Mouse (Mus musculus) frontal cortex, postnatal 10 days (tissue): Measurements from ENCODE around the gene Krtap5-2.
A peak's percentile ranks its signal among the peaks of the same experiment; 100 is the strongest.
"Not testable (repeated sequence)": the region's sequence is repeated elsewhere in the genome, so short reads cannot be mapped to it uniquely, and the experiment has no call there.

ENCODE experiments used
- DNase-seq, 2 experiments: peaks; one replicate each; pipeline ENCODE4 v3.0.0; 2022; ENCODE audit warnings: low spot score in 2 of 2, mixed read lengths in 1 of 2

Gene Krtap5-2

GRCm38 (mm10) chr7:142175905-142176304 lies at the start of gene Krtap5-2:
Gene Krtap5-2 (minus strand): TSS chr7:142176005.
- DNase-seq: not testable (repeated sequence)

- DNase-seq: no peak
Observed at GRCm38 (mm10) chr7:142224518-142224917, 48.7 kb upstream of the Krtap5-2 start.

- not testable (repeated sequence) for DNase-seq
Observed at GRCm38 (mm10) chr7:142212136-142212535, 36.3 kb upstream of the Krtap5-2 start.

GRCm38 (mm10) chr7:142211559-142211958 lies 35.8 kb upstream of the Krtap5-2 start, which contains the start of gene Gm7579:
Gene Gm7579 (plus strand): TSS chr7:142211859.
- DNase-seq: no peak

- DNase-seq: not testable (repeated sequence)
Observed at GRCm38 (mm10) chr7:142206891-142207290, 31.1 kb upstream of the Krtap5-2 start.

GRCm38 (mm10) chr7:142205488-142205887 lies 29.7 kb upstream of the Krtap5-2 start:
- DNase-seq: no peak

GRCm38 (mm10) chr7:142201064-142201463 lies 25.3 kb upstream of the Krtap5-2 start, which contains the start of gene Krtap5-3:
Gene Krtap5-3 (plus strand): TSS chr7:142201364.
- DNase-seq: no peak

- DNase-seq: no peak
Observed at GRCm38 (mm10) chr7:142198748-142199147, 22.9 kb upstream of the Krtap5-2 start.

- no peak for DNase-seq
Observed at GRCm38 (mm10) chr7:142190289-142190688, 14.5 kb upstream of the Krtap5-2 start, which contains the start of gene Gm10153. Gene Gm10153 (minus strand): TSS chr7:142190389.

GRCm38 (mm10) chr7:142188156-142188555 lies 12.4 kb upstream of the Krtap5-2 start:
- no peak for DNase-seq

- no peak for DNase-seq
Observed at GRCm38 (mm10) chr7:142181021-142181420, 5.2 kb upstream of the Krtap5-2 start.

GRCm38 (mm10) chr7:142178685-142179084 lies 2.9 kb upstream of the Krtap5-2 start:
- DNase-seq: peak in 1 of 2 experiments; percentile 14

GRCm38 (mm10) chr7:142169836-142170235 lies 6.0 kb downstream of the Krtap5-2 start:
- no peak for DNase-seq

GRCm38 (mm10) chr7:142165639-142166038 lies 10.2 kb downstream of the Krtap5-2 start, which contains the start of gene Gm4553:
Gene Gm4553 (minus strand): TSS chr7:142165739.
- DNase-seq: not testable (repeated sequence)

GRCm38 (mm10) chr7:142159366-142159765 lies 16.4 kb downstream of the Krtap5-2 start:
- DNase-seq: no peak

- not testable (repeated sequence) for DNase-seq
Observed at GRCm38 (mm10) chr7:142157013-142157412, 18.8 kb downstream of the Krtap5-2 start, which contains the start of gene Gm29735. Gene Gm29735 (minus strand): TSS chr7:142157113.

- DNase-seq: no peak
Observed at GRCm38 (mm10) chr7:142155308-142155707, 20.5 kb downstream of the Krtap5-2 start.

- DNase-seq: no peak
Observed at GRCm38 (mm10) chr7:142152191-142152590, 23.6 kb downstream of the Krtap5-2 start.

- DNase-seq: no peak
Observed at GRCm38 (mm10) chr7:142148633-142149032, 27.2 kb downstream of the Krtap5-2 start.

GRCm38 (mm10) chr7:142146033-142146432 lies 29.8 kb downstream of the Krtap5-2 start:
- DNase-seq: peak; percentile 7 to 17

- no peak for DNase-seq
Observed at GRCm38 (mm10) chr7:142145413-142145940, 30.3 kb downstream of the Krtap5-2 start.

- DNase-seq: no peak
Observed at GRCm38 (mm10) chr7:142144507-142144906, 31.3 kb downstream of the Krtap5-2 start, which contains the start of gene Gm45337. Gene Gm45337 (minus strand): TSS chr7:142144607.

GRCm38 (mm10) chr7:142143506-142144010 lies 32.2 kb downstream of the Krtap5-2 start:
- DNase-seq: not testable (repeated sequence)
